8 mouse cellular contexts compared by ENCODE assay signal in genomic region chr12:51843576-51844520, GRCm38 (mm10). TPM values are rescaled to one million over a fixed set of nuclear protein-coding genes. Genes with fewer than 3 reads are reported as not detected.
DNase-seq lines count a peak whose midpoint lies in the region; ATAC-seq and TF ChIP-seq lines count a peak whose summit lies in the region.

No protein-coding gene starts in this region.

- TF ChIP-seq CTCF in kidney, postnatal 0 days (IDR thresholded peaks at IDR 0.05; ENCODE audit: low read depth), result no peak
- TF ChIP-seq CTCF in intestine, postnatal 0 days (IDR thresholded peaks at IDR 0.05; ENCODE audit: low read depth), result no peak

- H3K4me3 ChIP-seq in kidney, postnatal 0 days (replicated peaks; ENCODE audit: low read depth, low read length), result peak overlapping the region; percentile 42; the same call in 1 of the 2 replicates
- H3K4me3 ChIP-seq in embryonic facial prominence, embryonic 11.5 days (ENCODE audit: low read depth, low read length), result peak overlapping the region; percentile 62; the same call in 1 of the 2 replicates
- peak overlapping the region; percentile 47 for H3K4me3 ChIP-seq in intestine, postnatal 0 days (ENCODE audit: low read depth, low read length)

- no peak for ATAC-seq in kidney, postnatal 0 days (replicated peaks; ENCODE audit: low FRiP score, low read depth)
- no peak for ATAC-seq in embryonic facial prominence, embryonic 11.5 days (replicated peaks; ENCODE audit: insufficient number of reproducible peaks, low FRiP score, low TSS enrichment, low read depth)
- ATAC-seq in intestine, postnatal 0 days, result no peak

- H3K27me3 ChIP-seq in kidney, postnatal 0 days (ENCODE audit: insufficient read depth, low read length), result no peaks in the 10 kb centered on the region
- no peaks in the 10 kb centered on the region for H3K27me3 ChIP-seq in embryonic facial prominence, embryonic 11.5 days (ENCODE audit: control insufficient read depth, insufficient read depth, low read length)
- H3K27me3 ChIP-seq in intestine, postnatal 0 days (replicated peaks; ENCODE audit: control insufficient read depth, insufficient read depth, low read length), result no peaks in the 10 kb centered on the region

- no peaks in the 10 kb centered on the region for H3K4me1 ChIP-seq in kidney, postnatal 0 days (replicated peaks; ENCODE audit: insufficient read depth, low read length)
- no peaks in the 10 kb centered on the region for H3K4me1 ChIP-seq in embryonic facial prominence, embryonic 11.5 days (ENCODE audit: control insufficient read depth, insufficient read depth, low read length)
- peaks cover 10% of the 10 kb centered on the region; the same call in 1 of the 2 replicates for H3K4me1 ChIP-seq in intestine, postnatal 0 days (replicated peaks; ENCODE audit: control insufficient read depth, insufficient read depth, low read length)

- no peaks in the 10 kb centered on the region for H3K9me3 ChIP-seq in kidney, postnatal 0 days (replicated peaks; ENCODE audit: low read length)
- H3K9me3 ChIP-seq in embryonic facial prominence, embryonic 11.5 days (replicated peaks; ENCODE audit: control insufficient read depth, low read length), result no peaks in the 10 kb centered on the region
- no peaks in the 10 kb centered on the region for H3K9me3 ChIP-seq in intestine, postnatal 0 days (ENCODE audit: control insufficient read depth)

- peak overlapping the region; percentile 90 for H3K27ac ChIP-seq in kidney, postnatal 0 days
- no peak overlapping the region for H3K27ac ChIP-seq in embryonic facial prominence, embryonic 11.5 days (replicated peaks; ENCODE audit: low read depth, low read length)
- peak overlapping the region; percentile 36; the same call in 1 of the 2 replicates for H3K27ac ChIP-seq in intestine, postnatal 0 days (ENCODE audit: low read depth, low read length)

- H3K36me3 ChIP-seq in kidney, postnatal 0 days (ENCODE audit: insufficient read depth, low read length), result no peaks in the 10 kb centered on the region
- no peaks in the 10 kb centered on the region for H3K36me3 ChIP-seq in embryonic facial prominence, embryonic 11.5 days (replicated peaks; ENCODE audit: control insufficient read depth, insufficient read depth, low read depth, low read length)
- H3K36me3 ChIP-seq in intestine, postnatal 0 days (ENCODE audit: control insufficient read depth, insufficient read depth), result no peaks in the 10 kb centered on the region

- H3K4me2 ChIP-seq in kidney, postnatal 0 days (ENCODE audit: low read length), result peak overlapping the region; percentile 59
- peak overlapping the region; percentile 48 for H3K4me2 ChIP-seq in embryonic facial prominence, embryonic 11.5 days (ENCODE audit: low read depth, low read length)
- H3K4me2 ChIP-seq in intestine, postnatal 0 days (replicated peaks; ENCODE audit: low read depth), result peak overlapping the region; percentile 74

- no peak overlapping the region for H3K9ac ChIP-seq in kidney, postnatal 0 days (ENCODE audit: low read depth, low read length)
- peak overlapping the region; percentile 73 for H3K9ac ChIP-seq in embryonic facial prominence, embryonic 11.5 days (replicated peaks; ENCODE audit: low read length)
- 0 out of 2 replicates have a peak overlapping the region, but pooled peaks have one; percentile 60 for H3K9ac ChIP-seq in intestine, postnatal 0 days (ENCODE audit: low read depth, low read length)

- WGBS in kidney, postnatal 0 days, result 39% methylated on average over 15 of the region's 15 CpGs
- WGBS in embryonic facial prominence, embryonic 11.5 days, result 39% methylated on average over 15 of the region's 15 CpGs
- WGBS in intestine, postnatal 0 days, result 31% methylated on average over 15 of the region's 15 CpGs

- DNase-seq in kidney, postnatal 0 days (ENCODE audit: low spot score), result no peak
- no peak for DNase-seq in kidney, postnatal 14 days
- DNase-seq in embryonic facial prominence, embryonic 11.5 days (ENCODE audit: low spot score), result no peak
- DNase-seq in naive thymus-derived CD4-positive, alpha-beta T cell, adult 2 months (ENCODE audit: low read depth), result peak; percentile 42
- DNase-seq in retina, embryonic 14.5 days (ENCODE audit: low spot score), result no peak
- no peak for DNase-seq in frontal cortex, adult 2 months (ENCODE audit: extremely low spot score in 1 of 2, low spot score in 1 of 2)
- DNase-seq in gastrocnemius, postnatal 25 days, result no peak

RNA-seq across cellular contexts. Expression of gene Hectd1, which starts 14.5 kb away (rescaled TPM):
- 28.1 and 30.9 TPM in 2 replicates for polyA plus RNA-seq in kidney, postnatal 0 days (2015; fragmentation: Nextera tagmentation; extraction: Ambion mirVana)
- 33.7 and 36.9 TPM in 2 replicates for polyA plus RNA-seq in embryonic facial prominence, embryonic 11.5 days (2014; fragmentation: Nextera tagmentation; extraction: Ambion mirVana)
- polyA plus RNA-seq in intestine, postnatal 0 days (2015; fragmentation: Nextera tagmentation; extraction: Ambion mirVana), result 16.8 and 20.9 TPM in 2 replicates
- 33.6 and 35.3 TPM in 2 replicates for polyA plus RNA-seq in frontal cortex, adult 2 months (2012; rRNA removed)
- total RNA-seq in gastrocnemius, postnatal 25 days (2021), result 10 to 100 TPM; 80.5 to 82.2 TPM
